Comparison of ENCODE assay signal across 6 mouse cellular contexts in the genomic region with DNA sequence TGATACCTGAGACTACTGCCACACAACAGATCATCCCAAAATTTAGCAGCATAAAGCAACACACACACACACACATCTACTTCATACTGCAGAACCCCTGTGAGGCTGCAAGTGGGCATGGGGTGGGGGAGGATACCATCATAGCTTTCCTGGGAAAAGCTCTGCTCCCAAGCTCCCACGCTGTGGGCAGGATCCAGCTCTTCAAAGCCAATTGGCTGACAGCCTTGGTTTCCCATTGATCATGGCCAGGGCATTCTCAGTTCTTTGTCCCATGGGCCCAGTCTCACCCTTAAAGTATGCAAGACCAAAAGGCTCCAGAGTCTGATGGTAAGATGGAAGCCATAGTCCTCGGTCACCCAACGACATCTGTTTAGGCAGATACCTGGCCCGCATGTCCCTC.
"Had no signal": no experiment of that assay in that cellular context is flagged by ENCODE, and none has a peak within 500 bp of the region (broad histone marks: within the 10 kb centered on the region; RNA-seq: fewer than 3 reads in every experiment).

No protein-coding gene starts in this region.

- H3K4me3 ChIP-seq: limb, embryonic 13.5 days; liver, embryonic 15.5 days; neural tube, embryonic 12.5 days had no signal

- H3K27ac ChIP-seq: kidney, postnatal 0 days; limb, embryonic 13.5 days; liver, embryonic 15.5 days; neural tube, embryonic 12.5 days had no signal

- H3K9me3 ChIP-seq: limb, embryonic 13.5 days; liver, embryonic 15.5 days; neural tube, embryonic 12.5 days had no signal

- H3K4me2 ChIP-seq: limb, embryonic 13.5 days; liver, embryonic 15.5 days; neural tube, embryonic 12.5 days had no signal

- H3K4me1 ChIP-seq: limb, embryonic 13.5 days; liver, embryonic 15.5 days had no signal

- H3K36me3 ChIP-seq: limb, embryonic 13.5 days; liver, embryonic 15.5 days; neural tube, embryonic 12.5 days had no signal

- H3K27me3 ChIP-seq: liver, embryonic 15.5 days; neural tube, embryonic 12.5 days had no signal

- DNase-seq: midbrain, embryonic 14.5 days; thymus, adult 18-20 months had no signal

- H3K9ac ChIP-seq: limb, embryonic 13.5 days; liver, embryonic 15.5 days; neural tube, embryonic 12.5 days had no signal
